Mouse (Mus musculus) cerebellum, adult 9-11 months (tissue): ENCODE data around the gene Asnsd1.
"Not testable (repeated sequence)": the region's sequence is repeated elsewhere in the genome, so short reads cannot be mapped to it uniquely, and the experiment has no call there.

Experiments
- DNase-seq: peaks from one replicate; pipeline ENCODE4 v3.0.0; 2022

The Asnsd1 gene

GRCm38 (mm10) chr1:53352327-53353261, at the start of gene Asnsd1, which contains the start of the genes Asdurf and Gm28551:
Gene Asnsd1, minus strand, starts transcription at chr1:53352752.
Gene Asdurf, minus strand, starts transcription at chr1:53352619.
Gene Gm28551, minus strand, starts transcription at chr1:53352667.
- peak; percentile 97 for DNase-seq

DNA sequence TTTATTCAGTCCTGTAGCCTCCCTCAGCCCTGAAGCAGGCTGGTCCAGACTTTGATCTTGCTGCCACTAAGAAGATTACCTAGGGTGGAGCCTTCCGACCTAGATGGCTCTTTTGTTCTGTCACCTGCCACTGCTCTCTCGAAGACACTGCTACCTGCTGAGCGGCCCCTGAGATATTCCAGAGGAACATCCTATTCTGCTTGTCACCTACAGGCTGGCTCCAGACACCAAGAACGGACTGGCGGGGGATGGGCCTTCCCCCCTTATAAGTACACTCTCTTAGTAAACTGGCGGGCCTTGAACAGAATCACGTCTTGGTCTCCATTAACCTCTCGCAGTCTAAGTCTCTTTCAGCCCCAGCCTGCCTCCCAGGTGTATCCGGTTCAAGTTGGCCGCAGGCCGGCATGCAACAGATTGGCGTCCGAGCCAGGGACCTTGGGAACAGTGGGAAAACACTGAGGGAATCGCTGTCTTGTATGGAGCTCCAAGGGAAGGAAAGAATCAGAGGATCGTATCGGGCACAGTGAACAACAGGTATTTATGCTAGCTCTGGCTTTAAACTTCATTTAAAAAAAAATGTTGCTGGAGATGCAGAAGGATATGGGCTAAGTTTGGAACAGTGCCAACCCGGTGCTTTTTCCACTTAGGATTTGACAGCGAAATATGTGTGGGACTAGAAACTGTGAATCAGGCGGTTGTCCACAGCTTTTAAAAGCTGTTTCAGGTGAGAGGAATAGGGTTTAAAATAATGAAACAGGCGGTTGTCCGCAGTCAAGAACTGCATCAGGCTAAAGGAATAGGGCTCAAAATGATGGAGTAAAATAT, 41.6 kb upstream of the Asnsd1 start:
- not testable (repeated sequence) for DNase-seq

- DNase-seq = no peak
Measured at GRCm38 (mm10) chr1:53388762-53389161, 36.2 kb upstream of the Asnsd1 start.

GRCm38 (mm10) chr1:53384085-53384688, 31.6 kb upstream of the Asnsd1 start:
- DNase-seq = no peak

- DNase-seq = no peak
Measured at GRCm38 (mm10) chr1:53377731-53378130, 25.2 kb upstream of the Asnsd1 start.

- not testable (repeated sequence) for DNase-seq
Measured at GRCm38 (mm10) chr1:53375965-53376364, 23.4 kb upstream of the Asnsd1 start.

- DNase-seq = no peak
Measured at GRCm38 (mm10) chr1:53358988-53359387, 6.4 kb upstream of the Asnsd1 start.

GRCm38 (mm10) chr1:53341071-53341470, 11.5 kb downstream of the Asnsd1 start:
- DNase-seq = no peak

DNA sequence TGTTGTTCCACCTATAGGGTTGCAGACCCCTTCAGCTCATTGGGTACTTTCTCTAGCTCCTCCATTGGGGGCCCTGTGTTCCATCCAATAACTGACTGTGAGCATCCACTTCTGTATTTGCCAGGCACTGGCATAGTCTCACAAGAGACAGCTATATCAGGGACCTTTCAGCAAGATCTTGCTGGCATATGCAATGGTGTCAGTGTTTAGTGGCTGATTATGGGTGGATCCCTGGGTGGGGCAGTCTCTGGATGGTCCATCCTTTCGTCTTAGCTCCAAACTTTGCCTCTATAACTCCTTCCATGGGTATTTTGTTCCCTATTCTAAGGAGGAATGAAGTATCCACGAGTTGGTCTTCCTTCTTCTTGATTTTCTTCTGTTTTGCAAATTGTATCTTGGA, 15.1 kb downstream of the Asnsd1 start:
- not testable (repeated sequence) for DNase-seq

GRCm38 (mm10) chr1:53335465-53335864, 17.1 kb downstream of the Asnsd1 start:
- no peak for DNase-seq

DNA sequence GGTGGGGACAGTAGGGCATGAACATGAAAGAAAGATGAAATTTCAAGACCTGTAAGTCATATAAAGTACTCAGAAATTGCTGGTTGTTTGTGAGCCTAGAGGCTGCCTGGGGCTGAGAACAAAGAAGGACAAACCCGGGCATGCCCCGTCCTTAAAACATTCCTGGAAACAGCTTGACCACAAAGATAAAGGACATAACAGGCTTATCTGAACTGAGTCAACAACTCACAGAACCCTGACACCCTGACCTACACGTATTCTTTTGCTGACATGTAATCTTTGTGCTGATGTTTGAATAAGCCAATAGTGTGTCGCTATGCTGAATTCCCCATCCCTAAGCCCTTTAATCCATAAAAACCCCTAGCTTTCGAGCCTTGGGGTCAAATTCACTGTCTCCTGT, 19.0 kb downstream of the Asnsd1 start:
- DNase-seq = not testable (repeated sequence)

DNA sequence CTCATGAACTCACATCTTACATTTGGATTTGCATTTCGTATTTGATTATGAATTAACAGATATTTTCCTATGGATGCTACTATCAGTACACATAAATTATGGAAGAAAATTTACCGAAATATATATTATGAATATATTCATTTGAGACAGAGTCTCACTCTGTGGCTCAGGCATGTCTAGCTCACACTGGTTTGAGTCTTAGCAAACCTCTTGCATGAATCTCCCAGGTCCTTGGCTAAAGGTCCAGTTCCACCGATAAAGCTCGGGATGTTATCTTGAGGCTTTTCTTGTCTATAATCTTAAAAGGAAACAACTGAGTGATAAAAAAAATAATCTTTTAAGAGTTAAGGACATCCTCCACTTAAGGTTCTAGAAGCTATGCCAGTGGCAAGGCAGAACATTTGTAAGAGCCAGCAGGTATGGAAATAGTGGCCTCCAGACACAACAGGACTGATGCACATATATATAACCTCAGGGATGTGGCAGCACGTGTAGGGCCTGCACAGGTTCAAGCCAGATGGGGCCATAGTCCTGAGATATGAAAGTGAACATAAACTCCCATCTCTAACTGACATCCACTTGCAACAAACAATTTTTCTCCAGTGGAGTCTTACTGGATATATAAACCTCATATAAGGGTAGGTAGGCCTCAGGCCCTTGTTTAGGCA, 27.6 kb downstream of the Asnsd1 start:
- DNase-seq = no peak

DNA sequence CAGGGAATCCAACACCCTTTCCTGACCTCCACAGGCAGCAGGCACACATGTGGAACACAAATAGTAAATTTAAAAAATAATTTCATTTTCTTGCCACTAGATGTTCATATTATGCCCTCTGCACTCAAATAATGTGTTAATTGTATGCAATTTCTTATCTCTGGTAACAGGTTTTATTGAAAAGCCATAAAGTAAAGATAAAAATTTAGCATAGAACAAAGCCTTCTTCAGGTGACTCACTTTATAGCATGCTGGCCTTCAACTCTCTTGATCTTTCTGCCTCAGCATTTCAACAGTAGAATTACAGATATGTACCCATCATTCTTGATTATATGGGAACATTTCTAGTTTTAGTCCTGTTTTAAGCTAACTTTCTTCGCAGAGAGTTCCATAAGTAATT, 28.3 kb downstream of the Asnsd1 start:
- no peak for DNase-seq

DNA sequence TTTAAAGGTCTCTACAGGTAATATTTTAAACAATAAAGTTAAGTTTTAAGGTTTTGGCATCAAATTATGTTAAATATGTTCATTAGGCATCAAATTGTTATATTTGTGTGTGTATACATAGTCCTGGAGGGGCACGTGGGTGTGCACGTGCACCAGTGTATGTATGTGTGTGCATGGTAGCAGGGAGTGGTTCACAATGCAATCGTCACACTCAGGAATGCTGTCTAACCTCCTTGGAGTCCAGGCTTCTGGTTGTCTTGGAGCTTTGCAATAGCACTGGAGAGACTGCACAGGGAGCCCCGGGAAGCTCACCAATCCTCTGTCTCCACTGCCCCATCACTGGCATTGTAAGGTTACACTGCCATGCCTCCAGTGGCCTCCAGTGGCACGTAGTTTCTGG, 29.3 kb downstream of the Asnsd1 start:
- DNase-seq = no peak

GRCm38 (mm10) chr1:53321662-53322344, 30.7 kb downstream of the Asnsd1 start:
- DNase-seq = no peak

- peak; percentile 86 for DNase-seq
Measured at GRCm38 (mm10) chr1:53312989-53313967, 39.3 kb downstream of the Asnsd1 start, which contains the start of gene Osgepl1. Gene Osgepl1, plus strand, starts transcription at chr1:53313624.

DNA sequence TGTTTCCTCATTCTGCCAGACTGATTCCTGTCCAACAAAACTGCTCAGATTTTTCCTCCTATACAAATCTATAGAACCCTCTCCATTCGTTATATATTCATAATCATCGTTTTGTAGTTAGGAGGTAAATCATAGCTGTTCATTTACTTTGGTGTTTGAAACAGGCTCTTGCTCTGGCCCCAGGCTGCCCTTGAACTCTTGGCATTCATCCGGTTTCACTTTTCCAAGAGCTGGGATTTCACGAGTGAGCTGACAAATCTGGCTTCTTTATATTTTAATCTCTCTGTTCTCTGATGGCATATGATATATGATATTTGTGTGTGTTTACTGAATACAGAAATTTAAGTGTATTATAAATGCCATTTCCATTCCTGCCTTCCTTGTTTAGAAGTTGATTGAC, 52.0 kb downstream of the Asnsd1 start:
- no peak for DNase-seq

DNA sequence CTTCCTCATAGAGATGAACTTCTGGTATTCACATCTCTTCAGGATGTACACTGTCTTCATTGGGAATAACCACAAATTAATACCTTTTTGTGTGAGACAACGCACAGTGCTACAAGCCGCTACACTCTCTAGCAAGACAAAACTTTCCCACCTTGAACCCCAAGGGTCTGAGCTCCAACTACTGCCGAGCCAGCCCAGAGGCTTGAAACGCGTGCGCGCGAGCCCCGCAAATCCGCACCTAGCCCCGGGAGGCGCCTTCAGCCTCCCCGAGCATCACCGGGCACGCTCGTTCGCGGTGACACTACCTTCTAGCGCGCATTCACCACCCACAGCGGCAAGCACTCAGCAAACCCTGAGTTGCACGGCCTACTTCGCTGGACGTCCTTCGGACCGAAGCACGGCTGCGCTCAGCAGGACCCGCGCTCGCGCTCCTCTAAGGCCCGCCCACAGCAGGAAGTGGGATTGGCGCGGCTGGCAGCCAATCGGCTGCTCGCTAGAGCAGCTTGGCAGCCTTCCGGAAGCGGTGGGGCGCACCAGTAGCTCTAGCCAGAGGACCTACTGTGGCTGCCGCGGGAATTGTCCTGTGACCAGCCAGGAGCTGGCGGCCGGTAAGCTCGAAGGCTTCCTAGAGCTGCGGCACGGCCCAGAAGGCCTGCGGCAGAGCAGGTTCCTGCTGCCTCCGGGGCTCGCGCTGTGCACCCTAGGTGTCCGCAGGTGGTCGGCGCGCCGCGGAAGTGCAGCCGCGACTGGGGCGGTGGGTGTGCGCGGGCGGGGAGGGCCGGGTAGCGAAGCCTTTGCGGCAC, 55.8 kb downstream of the Asnsd1 start, which contains the start of the genes Pms1, Ormdl1 and Gm28778:
TSS of gene Pms1 (minus strand) at position 438 of the 803 bp plus-strand sequence.
TSS of gene Ormdl1 (plus strand) at position 515 of the 803 bp plus-strand sequence.
TSS of gene Gm28778 (plus strand) at position 531 of the 803 bp plus-strand sequence.
- DNase-seq = peak; percentile 96
